Mouse (Mus musculus) lung, embryonic 14.5 days (tissue): ENCODE data around the gene Anp32e. TPM values are rescaled to one million over a fixed set of nuclear protein-coding genes. Genes with fewer than 3 reads are reported as not detected.
A peak's percentile ranks its signal among the peaks of the same experiment; 100 is the strongest.

Source experiments
- ATAC-seq: fragments of 200-750 bp; cut with Nextera tagmentation; 2 replicates; pipeline ENCODE4 v1.8.0; 2017; ENCODE audit warnings: mild to moderate bottlenecking, moderate TSS enrichment, moderate library complexity; ENCODE audit not compliant: insufficient read depth
- DNase-seq: peaks from one replicate; pipeline ENCODE4 v3.0.0-alpha.2; 2015
- H3K27ac ChIP-seq: fragments of 300-500 bp; sonication (generic); 2 replicates; pipeline ENCODE4 v1.5.1; 2014; ENCODE audit warnings: low read depth, mild to moderate bottlenecking, moderate library complexity
- H3K27me3 ChIP-seq: fragments of 300-500 bp; sonication (generic); 2 replicates; pipeline ENCODE4 v1.6.1; 2014; ENCODE audit warnings: low read length, control low read depth; ENCODE audit not compliant: insufficient read depth
- H3K36me3 ChIP-seq: fragments of 300-500 bp; sonication (generic); 2 replicates; pipeline ENCODE4 v1.6.1; 2014; ENCODE audit warnings: control low read depth; ENCODE audit not compliant: insufficient read depth
- H3K4me1 ChIP-seq: fragments of 300-500 bp; sonication (generic); 2 replicates; pipeline ENCODE4 v1.6.1; 2014; ENCODE audit warnings: antibody characterized with exemption, control low read depth; ENCODE audit not compliant: insufficient read depth
- H3K4me2 ChIP-seq: fragments of 300-500 bp; sonication (generic); 2 replicates; pipeline ENCODE4 v1.6.1; 2014; ENCODE audit warnings: mild to moderate bottlenecking
- H3K4me3 ChIP-seq: fragments of 300-500 bp; sonication (generic); 2 replicates; pipeline ENCODE4 v1.5.1; 2014; ENCODE audit warnings: low read depth, low read length
- H3K9ac ChIP-seq: fragments of 300-500 bp; sonication (generic); 2 replicates; pipeline ENCODE4 v1.6.1; 2014
- H3K9me3 ChIP-seq: fragments of 300-500 bp; sonication (generic); 2 replicates; pipeline ENCODE4 v1.6.1; 2016; ENCODE audit warnings: low read depth, low read length, control low read depth
- CTCF ChIP-seq: IDR thresholded peaks from 2 replicates; pipeline ENCODE4 v1.5.1; 2016; ENCODE audit warnings: antibody characterized with exemption, low read depth
- WGBS: fragments of 180-500 bp; shearing (Covaris S2); extraction: QIAGEN DNeasy Blood & Tissue Kit; methylation state at CpG from one replicate; pipeline ENCODE4 v1.1.7; 2014; 5-methylcytosine and 5-hydroxymethylcytosine counted together
- polyA plus RNA-seq: library from polyadenylated mRNA; unstranded; fragments of >200 nt; fragmentation: Nextera tagmentation; extraction: Ambion mirVana; gene quantifications from 2 replicates; pipeline ENCODE4 v1.2.1, GENCODE M21; 2014

The Anp32e gene
- polyA plus RNA-seq, 1 experiment from 2014 or later: 80.5 TPM

DNA sequence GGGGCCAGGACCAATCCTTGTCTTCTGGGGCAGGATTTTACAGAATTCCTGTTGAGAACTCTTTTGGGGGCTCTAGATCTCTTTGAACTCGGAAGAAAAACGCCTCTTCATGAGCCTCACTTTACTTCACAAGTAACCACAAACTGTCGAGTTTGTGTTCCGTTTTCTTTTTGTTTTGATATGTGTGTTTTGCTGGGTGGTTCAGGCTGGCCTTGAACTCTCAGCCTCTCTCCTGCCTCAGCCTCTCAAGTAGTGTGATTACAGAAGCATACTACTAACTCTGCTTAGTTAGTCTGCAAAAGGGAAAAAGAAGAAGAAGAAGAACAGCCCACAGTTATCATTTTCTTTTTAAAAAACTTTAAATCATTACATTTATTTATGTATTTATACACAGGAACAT is 4.9 kb upstream of the Anp32e start:
- no peak overlapping the region for H3K4me2 ChIP-seq
- ATAC-seq: no peak

DNA sequence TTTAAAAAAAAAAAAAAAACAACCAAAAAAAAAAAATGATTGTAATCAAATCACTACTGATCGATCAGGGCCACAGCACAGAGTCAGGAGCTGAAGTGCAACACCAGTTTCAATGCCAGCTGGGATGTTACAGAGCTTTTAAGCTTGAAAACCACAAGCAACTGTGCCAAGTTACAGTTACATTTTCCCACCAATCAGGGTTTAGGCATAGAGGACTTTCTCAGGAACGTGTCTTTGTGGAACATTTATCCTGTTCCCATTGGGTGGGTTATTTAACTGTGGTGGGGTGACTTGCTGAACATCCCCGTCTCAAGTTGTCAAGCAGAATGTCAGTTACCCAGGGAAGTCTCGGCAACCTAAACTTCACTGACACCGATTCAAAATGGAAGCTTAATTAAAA is 4.0 kb upstream of the Anp32e start:
- Histone ChIP-seq H3K9me3 (no peaks in the 10 kb centered on the region), H3K27ac (no peak overlapping the region), H3K27me3 (no peaks in the 10 kb centered on the region), H3K36me3 (no peaks in the 10 kb centered on the region), H3K4me3 (no peak overlapping the region), H3K4me1 (no peaks in the 10 kb centered on the region), H3K9ac (no peak overlapping the region), H3K4me2 (no peak overlapping the region)
- no peak for DNase-seq
- WGBS: 74% methylated on average over 5 of the region's 5 CpGs
- no peak for ATAC-seq
- no peak for TF ChIP-seq CTCF

More for the DNA sequence above, 4.9 kb upstream of the Anp32e start:
- H3K4me1 ChIP-seq: no peaks in the 10 kb centered on the region
- H3K9me3 ChIP-seq: no peaks in the 10 kb centered on the region
- H3K9ac ChIP-seq: no peak overlapping the region
- no peak for DNase-seq
- no peaks in the 10 kb centered on the region for H3K27me3 ChIP-seq
- H3K4me3 ChIP-seq: no peak overlapping the region
- 57% methylated on average over 4 of the region's 4 CpGs for WGBS
- TF ChIP-seq CTCF: no peak
- no peak overlapping the region for H3K27ac ChIP-seq
- H3K36me3 ChIP-seq: no peaks in the 10 kb centered on the region

DNA sequence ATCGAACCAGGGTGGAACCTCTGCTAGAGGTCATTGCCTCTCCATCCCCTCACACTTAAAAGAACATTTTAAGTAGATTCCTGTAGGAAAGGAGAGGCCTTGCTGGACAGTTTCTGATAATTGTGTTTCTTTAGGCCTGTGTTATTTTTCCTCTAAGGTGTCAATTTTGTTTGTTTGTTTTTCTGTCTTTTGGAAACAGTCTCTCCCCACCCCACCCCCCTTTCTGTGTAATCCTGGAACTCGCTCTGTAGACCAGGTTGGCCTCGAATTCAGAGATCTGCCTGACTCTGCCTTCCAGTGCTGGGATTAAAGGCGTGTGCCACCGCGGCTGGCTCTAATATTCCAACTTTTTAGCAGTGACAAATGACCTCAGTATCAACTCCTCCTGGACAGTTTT is 787 bp upstream of the Anp32e start:
- 48% methylated on average over 6 of the region's 6 CpGs for WGBS
- Histone ChIP-seq H3K36me3 (no peaks in the 10 kb centered on the region), H3K27ac (peak overlapping the region; percentile 91), H3K27me3 (no peaks in the 10 kb centered on the region), H3K9ac (peak overlapping the region; percentile 70), H3K9me3 (no peaks in the 10 kb centered on the region), H3K4me2 (peak overlapping the region; percentile 64), H3K4me1 (no peaks in the 10 kb centered on the region), H3K4me3 (peak overlapping the region; percentile 94)
- no peak for ATAC-seq
- TF ChIP-seq CTCF: no peak
- no peak for DNase-seq

DNA sequence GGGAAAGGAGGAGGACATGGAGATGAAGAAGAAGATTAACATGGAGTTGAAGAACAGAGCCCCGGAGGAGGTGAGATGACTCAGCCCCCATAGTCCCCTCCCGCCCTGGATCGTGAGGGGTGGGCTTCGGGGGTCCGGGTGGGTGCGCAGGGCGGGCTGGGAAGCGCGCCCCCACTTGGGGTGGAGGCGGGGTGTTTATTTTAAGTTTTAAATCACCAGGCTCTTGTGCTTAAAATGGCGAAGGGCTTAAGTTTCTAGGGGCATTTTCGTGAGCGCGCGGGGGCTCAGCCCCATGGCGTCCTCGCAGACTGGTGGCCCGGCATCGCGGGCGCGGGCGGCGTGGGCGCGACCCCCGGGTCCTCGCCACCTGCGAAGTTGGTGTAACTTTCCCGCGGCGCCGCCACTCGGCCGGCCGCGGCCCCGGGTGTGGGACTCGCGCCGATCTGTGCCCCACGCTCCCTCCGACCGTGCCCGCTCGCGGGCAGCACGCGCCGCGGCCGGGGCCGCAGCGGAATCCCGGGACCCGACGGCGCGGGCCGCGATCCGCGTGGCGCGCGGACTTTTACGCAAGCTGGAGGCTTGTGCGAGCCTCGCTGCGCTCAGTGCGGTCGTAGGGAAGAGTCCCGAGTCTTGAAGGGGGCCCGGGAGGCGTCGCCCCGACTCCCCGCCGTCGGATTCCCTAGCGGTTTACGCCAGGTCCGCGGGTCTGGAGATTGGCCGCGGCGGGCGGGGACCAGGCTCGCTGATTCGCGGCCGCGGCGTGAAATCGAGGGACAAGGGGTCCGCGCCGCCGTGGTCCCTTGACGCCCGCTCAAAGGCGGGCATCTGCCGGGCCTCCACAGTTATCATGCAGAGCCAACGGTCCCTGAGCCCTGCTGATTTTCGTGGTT is 780 bp downstream of the Anp32e start:
- H3K27me3 ChIP-seq: no peaks in the 10 kb centered on the region
- WGBS: under 1% methylated on average over 105 of the region's 105 CpGs
- no peak for TF ChIP-seq CTCF
- H3K27ac ChIP-seq: peak overlapping the region; percentile 94
- ATAC-seq (peak; percentile 32; the same call in 1 of the 2 replicates), DNase-seq (peak; percentile 77)
- H3K4me1 ChIP-seq: no peaks in the 10 kb centered on the region
- peak overlapping the region; percentile 64 for H3K4me2 ChIP-seq
- H3K4me3 ChIP-seq: peak overlapping the region; percentile 94
- peak overlapping the region; percentile 97 for H3K9ac ChIP-seq
- no peaks in the 10 kb centered on the region for H3K9me3 ChIP-seq
- H3K36me3 ChIP-seq: peaks cover 13% of the 10 kb centered on the region

DNA sequence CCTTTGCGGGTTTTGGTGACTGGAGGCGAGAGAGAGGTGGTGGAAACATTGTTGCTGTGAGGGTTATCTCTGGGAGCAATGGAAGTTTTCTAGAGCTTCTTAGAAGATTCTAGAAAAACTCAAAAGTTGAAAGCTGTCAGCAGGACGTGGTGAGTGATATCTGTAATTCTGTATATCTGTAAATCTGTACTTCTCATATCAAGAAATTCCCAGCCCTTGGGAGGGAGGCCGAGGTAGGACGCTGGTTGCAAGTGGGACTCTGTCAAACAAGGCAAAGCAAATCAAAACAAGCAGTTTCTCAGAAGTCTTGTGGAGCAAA is 1.4 kb downstream of the Anp32e start:
- TF ChIP-seq CTCF: no peak
- Histone ChIP-seq H3K4me1 (no peaks in the 10 kb centered on the region), H3K27ac (peak overlapping the region; percentile 94), H3K27me3 (no peaks in the 10 kb centered on the region), H3K4me3 (peak overlapping the region; percentile 94), H3K9me3 (no peaks in the 10 kb centered on the region), H3K9ac (peak overlapping the region; percentile 97), H3K36me3 (peaks cover 19% of the 10 kb centered on the region), H3K4me2 (peak overlapping the region; percentile 64)
- under 1% methylated on average over 5 of the region's 5 CpGs for WGBS
- ATAC-seq: no peak
- DNase-seq: peak; percentile 43

DNA sequence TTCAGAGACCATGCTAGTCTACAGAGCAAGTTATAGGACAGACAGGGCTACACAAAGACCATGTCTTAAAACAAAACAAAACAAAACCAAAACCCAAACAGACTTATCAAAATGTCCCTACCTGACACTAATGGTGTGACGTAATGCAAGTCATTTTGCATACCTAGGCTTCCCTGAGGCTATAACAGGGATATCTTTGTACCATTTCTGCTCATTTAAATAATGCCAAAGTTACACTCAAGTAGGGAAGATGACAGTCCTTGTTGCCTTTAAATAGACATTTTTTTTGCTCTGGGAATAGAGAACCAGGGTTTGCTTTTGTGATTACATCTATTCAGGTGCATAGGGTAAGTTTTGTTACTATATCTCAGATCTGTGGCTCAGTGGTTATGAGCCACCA is 2.4 kb downstream of the Anp32e start:
- no peak overlapping the region for H3K27ac ChIP-seq
- no peaks in the 10 kb centered on the region for H3K4me1 ChIP-seq
- 78% methylated on average over 1 of the region's 1 CpGs for WGBS
- TF ChIP-seq CTCF: no peak
- H3K36me3 ChIP-seq: peaks cover 24% of the 10 kb centered on the region
- H3K27me3 ChIP-seq: no peaks in the 10 kb centered on the region
- ATAC-seq: no peak
- H3K4me3 ChIP-seq: no peak overlapping the region
- H3K9me3 ChIP-seq: no peaks in the 10 kb centered on the region
- no peak overlapping the region for H3K9ac ChIP-seq
- no peak for DNase-seq
- H3K4me2 ChIP-seq: peak overlapping the region; percentile 64

DNA sequence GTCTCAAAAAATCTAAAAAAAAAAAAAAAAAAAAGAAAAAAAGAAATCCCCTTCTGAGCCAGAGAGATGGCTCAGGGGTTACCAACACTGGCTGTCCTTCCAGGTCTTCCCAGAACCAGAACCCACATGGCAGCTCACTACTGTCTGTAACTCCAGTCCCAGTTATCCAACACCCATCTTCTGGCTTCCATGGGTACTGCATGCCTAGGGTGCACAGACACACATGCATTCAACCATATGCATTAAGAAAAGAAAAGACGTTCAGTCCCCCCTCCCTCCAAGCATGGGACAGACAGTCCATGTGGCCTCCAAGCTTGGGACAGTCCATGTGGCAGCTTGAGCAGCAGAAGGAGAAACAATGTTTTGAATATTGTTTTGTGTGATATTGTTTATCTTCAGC is 3.1 kb downstream of the Anp32e start:
- Histone ChIP-seq H3K9ac (no peak overlapping the region), H3K27me3 (no peaks in the 10 kb centered on the region), H3K9me3 (no peaks in the 10 kb centered on the region), H3K36me3 (peaks cover 30% of the 10 kb centered on the region), H3K4me1 (no peaks in the 10 kb centered on the region), H3K4me2 (no peak overlapping the region), H3K4me3 (no peak overlapping the region), H3K27ac (no peak overlapping the region)
- 70% methylated on average over 1 of the region's 1 CpGs for WGBS
- ATAC-seq: no peak
- DNase-seq: no peak
- peak; percentile 30 for TF ChIP-seq CTCF
